Mouse (Mus musculus) layer of hippocampus, adult 11-12 months (tissue): Measurements from ENCODE around the gene Nmrk1.

ENCODE experiments used
- DNase-seq: peaks from one replicate; pipeline ENCODE4 v3.0.0; 2022; ENCODE audit warnings: low spot score

The Nmrk1 gene

GRCm38 (mm10) chr19:18615680-18616240, 16.0 kb upstream of the Nmrk1 start:
- DNase-seq, result no peak

GRCm38 (mm10) chr19:18617504-18617903, 14.2 kb upstream of the Nmrk1 start:
- DNase-seq, result no peak

- DNase-seq, result no peak
These were observed 12.7 kb upstream of the Nmrk1 start for GRCm38 (mm10) chr19:18619060-18619459.

- no peak for DNase-seq
These were observed 12.1 kb upstream of the Nmrk1 start for GRCm38 (mm10) chr19:18619691-18620090.

- DNase-seq, result no peak
These were observed 7.9 kb upstream of the Nmrk1 start for GRCm38 (mm10) chr19:18623894-18624293.

GRCm38 (mm10) chr19:18629589-18629988, 2.2 kb upstream of the Nmrk1 start:
- no peak for DNase-seq

GRCm38 (mm10) chr19:18630221-18631119, 1.3 kb upstream of the Nmrk1 start:
- DNase-seq, result no peak

GRCm38 (mm10) chr19:18631161-18631643, 548 bp upstream of the Nmrk1 start:
- peak; percentile 34 for DNase-seq

- DNase-seq, result no peak
These were observed 758 bp downstream of the Nmrk1 start for GRCm38 (mm10) chr19:18632231-18633185.

GRCm38 (mm10) chr19:18637954-18638353, 6.2 kb downstream of the Nmrk1 start:
- no peak for DNase-seq

- no peak for DNase-seq
These were observed 7.2 kb downstream of the Nmrk1 start for GRCm38 (mm10) chr19:18638949-18639348.

GRCm38 (mm10) chr19:18639552-18639951, 7.8 kb downstream of the Nmrk1 start:
- no peak for DNase-seq

- DNase-seq, result no peak
These were observed 9.3 kb downstream of the Nmrk1 start for GRCm38 (mm10) chr19:18641001-18641400.

GRCm38 (mm10) chr19:18643411-18643810, 11.7 kb downstream of the Nmrk1 start:
- DNase-seq, result no peak

- no peak for DNase-seq
These were observed 12.3 kb downstream of the Nmrk1 start for GRCm38 (mm10) chr19:18644084-18644483.

GRCm38 (mm10) chr19:18646397-18646796, 14.6 kb downstream of the Nmrk1 start:
- no peak for DNase-seq

- no peak for DNase-seq
These were observed 15.2 kb downstream of the Nmrk1 start for GRCm38 (mm10) chr19:18646853-18647420.

GRCm38 (mm10) chr19:18647775-18648557, 16.2 kb downstream of the Nmrk1 start:
- DNase-seq, result no peak

- no peak for DNase-seq
These were observed 16.8 kb downstream of the Nmrk1 start for GRCm38 (mm10) chr19:18648558-18648945.

GRCm38 (mm10) chr19:18649955-18650354, 18.2 kb downstream of the Nmrk1 start:
- no peak for DNase-seq

GRCm38 (mm10) chr19:18650473-18650872, 18.7 kb downstream of the Nmrk1 start:
- no peak for DNase-seq
